Mouse (Mus musculus) myocyte (in vitro differentiated cells): ENCODE data around the gene Pkd1l2. TPM values are rescaled to one million over a fixed set of nuclear protein-coding genes. Genes with fewer than 3 reads are reported as not detected.

Source experiments
- H3K27me3 ChIP-seq: one replicate; pipeline ENCODE4 v1.6.1; 2011; ENCODE audit not compliant: control insufficient read depth, insufficient read depth, insufficient read length
- H3K36me3 ChIP-seq: one replicate; pipeline ENCODE4 v1.6.1; 2011; ENCODE audit not compliant: control insufficient read depth, insufficient read depth
- H3K4me2 ChIP-seq: one replicate; pipeline ENCODE4 v1.6.1; 2011; ENCODE audit warnings: low read depth, control low read depth
- H3K4me3 ChIP-seq: one replicate; pipeline ENCODE4 v1.5.1; 2011; ENCODE audit warnings: mild to moderate bottlenecking, control low read depth, moderate library complexity
- H3K79me2 ChIP-seq: one replicate; pipeline ENCODE4 v1.6.1; 2011; ENCODE audit not compliant: control insufficient read depth, insufficient read depth
- H3ac ChIP-seq: one replicate; pipeline ENCODE4 v1.6.1; 2011; ENCODE audit not compliant: control insufficient read depth, insufficient read length
- CEBPB ChIP-seq: IDR thresholded peaks from 2 replicates; pipeline ENCODE4 v1.6.1; 2011; ENCODE audit warnings: mild to moderate bottlenecking, moderate library complexity; ENCODE audit not compliant: poor library complexity, insufficient read depth, severe bottlenecking
- E2F4 ChIP-seq: IDR thresholded peaks from one replicate; pipeline ENCODE4 v1.6.1; 2011; ENCODE audit warnings: mild to moderate bottlenecking, control low read depth, moderate library complexity; ENCODE audit not compliant: insufficient read depth
- MAX ChIP-seq: IDR thresholded peaks from one replicate; pipeline ENCODE4 v1.6.1; 2011; ENCODE audit warnings: low read depth, mild to moderate bottlenecking, control low read depth
- MYOD1 ChIP-seq, 3 experiments: IDR thresholded peaks; one replicate each; pipeline ENCODE4 v1.6.1; 2011; ENCODE audit warnings: control low read depth in 2 of 3, low read depth in 2 of 3, mild to moderate bottlenecking in 2 of 3, moderate library complexity in 1 of 3; ENCODE audit not compliant: insufficient read length in 2 of 3, control insufficient read depth in 1 of 3
- MYOG ChIP-seq, 3 experiments: IDR thresholded peaks; one replicate each; pipeline ENCODE4 v1.6.1; 2011; ENCODE audit warnings: control low read depth in 2 of 3, low read depth in 2 of 3, mild to moderate bottlenecking in 2 of 3; ENCODE audit not compliant: insufficient read length in 2 of 3, control insufficient read depth in 1 of 3, insufficient read depth in 1 of 3
- POLR2A ChIP-seq: IDR thresholded peaks from one replicate; pipeline ENCODE4 v1.6.1; 2011; ENCODE audit warnings: low read depth, mild to moderate bottlenecking, control low read depth, moderate library complexity; ENCODE audit not compliant: insufficient read length
- POLR2AphosphoS2 ChIP-seq: IDR thresholded peaks from one replicate; pipeline ENCODE4 v1.6.1; 2011; ENCODE audit warnings: low read depth, control low read depth; ENCODE audit not compliant: insufficient read length
- REST ChIP-seq: IDR thresholded peaks from one replicate; pipeline ENCODE4 v1.6.1; 2011; ENCODE audit warnings: mild to moderate bottlenecking, control low read depth, moderate library complexity; ENCODE audit not compliant: insufficient read depth, insufficient read length
- SRF ChIP-seq: IDR thresholded peaks from one replicate; pipeline ENCODE4 v1.6.1; 2011; ENCODE audit warnings: low read depth; ENCODE audit not compliant: control insufficient read depth, insufficient read length
- TCF12 ChIP-seq: IDR thresholded peaks from one replicate; pipeline ENCODE4 v1.6.1; 2011; ENCODE audit warnings: mild to moderate bottlenecking, control low read depth; ENCODE audit not compliant: poor library complexity, insufficient read depth, severe bottlenecking
- TCF3 ChIP-seq: IDR thresholded peaks from one replicate; pipeline ENCODE4 v1.6.1; 2011; ENCODE audit warnings: low read depth, control low read depth; ENCODE audit not compliant: insufficient read length
- USF1 ChIP-seq: IDR thresholded peaks from one replicate; pipeline ENCODE4 v1.6.1; 2011; ENCODE audit warnings: low read depth, mild to moderate bottlenecking, control low read depth, moderate library complexity
- polyA plus RNA-seq: library from polyadenylated mRNA; unstranded; fragments of >200 nt; fragmentation: generic; extraction: Trizol; gene quantifications from one replicate; pipeline ENCODE4 v1.2.1, GENCODE M21; 2012; ENCODE audit warnings: missing spikeins

Gene Pkd1l2
- polyA plus RNA-seq, 1 experiment = 0.01 TPM

GRCm38 (mm10) chr8:117067396-117067795 lies 14.9 kb downstream of the Pkd1l2 start:
- H3K79me2 ChIP-seq = no peaks in the 10 kb centered on the region
- no peak overlapping the region for H3ac ChIP-seq
- H3K4me2 ChIP-seq = no peak overlapping the region
- no peaks in the 10 kb centered on the region for H3K36me3 ChIP-seq
- peaks cover 16% of the 10 kb centered on the region for H3K27me3 ChIP-seq
- no peak for TF ChIP-seq SRF
- no peak for TF ChIP-seq POLR2A
- TF ChIP-seq MYOG (IDR thresholded peaks at IDR 0.05; ENCODE audit: control insufficient read depth in 1 of 3, insufficient read depth in 1 of 3, insufficient read length in 2 of 3, low read depth in 2 of 3) = no peak
- no peak for TF ChIP-seq TCF12
- TF ChIP-seq CEBPB = no peak
- no peak for TF ChIP-seq REST
- TF ChIP-seq E2F4 = no peak
- TF ChIP-seq USF1 = no peak
- no peak for TF ChIP-seq POLR2AphosphoS2
- no peak for TF ChIP-seq MYOD1 (IDR thresholded peaks at IDR 0.05; ENCODE audit: control insufficient read depth in 1 of 3, insufficient read length in 2 of 3, low read depth in 2 of 3)
- no peak for TF ChIP-seq TCF3
- TF ChIP-seq MAX = no peak
- no peak overlapping the region for H3K4me3 ChIP-seq

- H3K79me2 ChIP-seq = no peaks in the 10 kb centered on the region
- no peak overlapping the region for H3K4me3 ChIP-seq
- TF ChIP-seq TCF3 (no peak), MYOG (IDR thresholded peaks at IDR 0.05; ENCODE audit: control insufficient read depth in 1 of 3, insufficient read depth in 1 of 3, insufficient read length in 2 of 3, low read depth in 2 of 3) (no peak), REST (no peak)
These were observed 15.3 kb downstream of the Pkd1l2 start for GRCm38 (mm10) chr8:117066955-117067354.

GRCm38 (mm10) chr8:117061180-117061880 lies 20.9 kb downstream of the Pkd1l2 start:
- H3K36me3 ChIP-seq = no peaks in the 10 kb centered on the region
- TF ChIP-seq POLR2A = no peak
- no peak for TF ChIP-seq CEBPB
- TF ChIP-seq MAX = no peak
- no peak for TF ChIP-seq REST
- no peak for TF ChIP-seq E2F4
- no peak for TF ChIP-seq SRF
- TF ChIP-seq POLR2AphosphoS2 = no peak
- no peak for TF ChIP-seq TCF12
- no peak for TF ChIP-seq MYOG (IDR thresholded peaks at IDR 0.05; ENCODE audit: control insufficient read depth in 1 of 3, insufficient read depth in 1 of 3, insufficient read length in 2 of 3, low read depth in 2 of 3)
- no peak for TF ChIP-seq MYOD1 (IDR thresholded peaks at IDR 0.05; ENCODE audit: control insufficient read depth in 1 of 3, insufficient read length in 2 of 3, low read depth in 2 of 3)
- TF ChIP-seq USF1 = no peak
- no peak for TF ChIP-seq TCF3
- no peak overlapping the region for H3K4me3 ChIP-seq
- no peaks in the 10 kb centered on the region for H3K79me2 ChIP-seq
- H3K4me2 ChIP-seq = no peak overlapping the region
- peaks cover 16% of the 10 kb centered on the region for H3K27me3 ChIP-seq
- H3ac ChIP-seq = no peak overlapping the region

More at GRCm38 (mm10) chr8:117066955-117067354, 15.3 kb downstream of the Pkd1l2 start:
- Histone ChIP-seq H3K27me3 (peaks cover 16% of the 10 kb centered on the region), H3ac (no peak overlapping the region), H3K36me3 (no peaks in the 10 kb centered on the region), H3K4me2 (no peak overlapping the region)

GRCm38 (mm10) chr8:117060306-117060705 lies 21.9 kb downstream of the Pkd1l2 start:
- Histone ChIP-seq H3K79me2 (no peaks in the 10 kb centered on the region), H3K4me2 (no peak overlapping the region), H3K27me3 (peaks cover 12% of the 10 kb centered on the region), H3K4me3 (no peak overlapping the region), H3K36me3 (no peaks in the 10 kb centered on the region), H3ac (no peak overlapping the region)
- TF ChIP-seq TCF12 = no peak

DNA sequence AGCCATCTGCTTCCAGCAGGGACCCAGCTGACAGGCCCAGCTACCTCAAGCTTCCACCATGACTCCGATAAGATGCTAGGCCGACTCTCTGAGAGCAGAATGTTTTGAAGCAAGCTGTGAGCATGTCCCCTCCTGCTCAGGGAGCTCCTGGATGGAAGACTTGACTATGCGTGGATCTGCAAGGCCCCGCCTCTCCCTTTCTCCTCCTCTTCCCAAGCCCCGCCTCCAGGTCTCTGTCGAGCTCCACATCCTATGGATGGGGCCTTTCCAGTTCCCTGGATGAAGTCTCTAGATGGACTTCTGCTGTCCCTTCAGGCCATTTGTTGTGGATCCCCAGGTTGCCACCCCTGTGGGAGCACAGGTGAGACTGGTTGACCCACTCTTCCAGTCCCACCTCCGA lies 23.2 kb downstream of the Pkd1l2 start:
- no peak overlapping the region for H3K4me3 ChIP-seq
- no peak overlapping the region for H3ac ChIP-seq
- no peaks in the 10 kb centered on the region for H3K79me2 ChIP-seq
- H3K27me3 ChIP-seq = peaks cover 9% of the 10 kb centered on the region
- H3K36me3 ChIP-seq = no peaks in the 10 kb centered on the region
- no peak overlapping the region for H3K4me2 ChIP-seq
- TF ChIP-seq MYOG (IDR thresholded peaks at IDR 0.05; ENCODE audit: control insufficient read depth in 1 of 3, insufficient read depth in 1 of 3, insufficient read length in 2 of 3, low read depth in 2 of 3) (no peak), SRF (no peak), TCF3 (no peak), POLR2AphosphoS2 (no peak), CEBPB (no peak), POLR2A (no peak), E2F4 (no peak), MAX (no peak), MYOD1 (IDR thresholded peaks at IDR 0.05; ENCODE audit: control insufficient read depth in 1 of 3, insufficient read length in 2 of 3, low read depth in 2 of 3) (no peak), TCF12 (no peak), USF1 (no peak), REST (no peak)
